Comparison of ENCODE assay signal across 16 mouse cellular contexts in the genomic region with DNA sequence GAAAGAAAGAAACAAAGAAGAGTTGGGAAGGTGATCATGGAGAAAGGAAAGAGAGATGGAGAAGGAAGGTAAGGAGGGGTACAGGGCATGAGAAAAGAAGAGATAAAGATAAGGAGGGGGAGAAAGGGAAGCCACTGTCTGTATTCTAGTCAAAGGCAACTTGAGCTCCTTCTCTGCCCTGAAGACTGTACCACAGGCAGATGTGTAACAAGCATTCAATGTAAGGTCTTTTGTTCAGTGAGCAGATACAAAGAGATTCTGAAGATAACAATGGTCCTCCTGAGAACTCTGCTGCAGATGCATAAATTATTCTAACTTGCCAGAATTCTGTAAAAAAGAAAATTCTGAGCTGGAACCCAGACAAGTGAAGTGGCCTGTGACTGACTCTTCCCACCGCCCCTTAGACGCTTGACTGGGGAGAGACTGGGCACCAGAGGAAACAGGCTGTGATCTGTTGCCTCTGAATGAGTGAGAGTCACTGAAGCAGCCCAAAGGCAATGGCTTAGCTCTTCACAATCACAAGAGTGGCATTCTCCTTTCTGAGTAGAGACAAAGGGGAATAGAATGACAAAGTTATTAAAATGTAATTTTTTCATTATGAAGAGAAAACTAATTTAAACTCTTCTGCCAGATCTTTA.
"Had no signal": no experiment of that assay in that cellular context is flagged by ENCODE, and none has a peak within 500 bp of the region (broad histone marks: within the 10 kb centered on the region; RNA-seq: fewer than 3 reads in every experiment).

No protein-coding gene starts in this region.

- ATAC-seq: intestine, embryonic 16.5 days; lung, postnatal 0 days had no signal

- H3K27me3 ChIP-seq: liver, embryonic 15.5 days; neural tube, embryonic 15.5 days had no signal

- H3K9ac ChIP-seq: liver, embryonic 15.5 days; neural tube, embryonic 15.5 days had no signal

- H3K4me3 ChIP-seq: layer of hippocampus, adult 2 months; limb, embryonic 10.5 days; liver, embryonic 15.5 days; neural tube, embryonic 15.5 days had no signal

- DNase-seq: kidney, adult 2 months; kidney, postnatal 36 days; lung, adult 2 months; lung, postnatal 36 days; right cerebral cortex, adult 18-20 months; right cerebral cortex, postnatal 25 days; thymus, adult 18-20 months; thymus, postnatal 14 days had no signal

- H3K27ac ChIP-seq: kidney, postnatal 0 days; layer of hippocampus, adult 2 months; limb, embryonic 10.5 days; liver, embryonic 15.5 days; neural tube, embryonic 15.5 days had no signal

- H3K9me3 ChIP-seq: limb, embryonic 10.5 days; liver, embryonic 15.5 days; neural tube, embryonic 15.5 days had no signal

- H3K4me2 ChIP-seq: liver, embryonic 11.5 days; liver, embryonic 15.5 days; neural tube, embryonic 15.5 days had no signal

- H3K36me3 ChIP-seq: limb, embryonic 10.5 days; liver, embryonic 15.5 days; neural tube, embryonic 15.5 days had no signal

- H3K4me1 ChIP-seq: limb, embryonic 10.5 days; liver, embryonic 15.5 days; neural tube, embryonic 15.5 days had no signal
